Mouse (Mus musculus) forebrain, embryonic 13.5 days (tissue): Measurements from ENCODE around the gene Cemip2. TPM values are rescaled to one million over a fixed set of nuclear protein-coding genes. Genes with fewer than 3 reads are reported as not detected.
"Not testable (repeated sequence)": the region's sequence is repeated elsewhere in the genome, so short reads cannot be mapped to it uniquely, and the experiment has no call there.

Experiments used
- ATAC-seq: fragments of 200-750 bp; cut with Nextera tagmentation; 2 replicates; pipeline ENCODE4 v1.8.0; 2017
- H3K27ac ChIP-seq: fragments of 300-500 bp; sonication (generic); 2 replicates; pipeline ENCODE4 v1.5.1; 2015; ENCODE audit warnings: inconsistent platforms, mild to moderate bottlenecking, moderate library complexity
- H3K27me3 ChIP-seq: fragments of 300-500 bp; sonication (generic); 2 replicates; pipeline ENCODE4 v1.6.1; 2015; ENCODE audit warnings: mild to moderate bottlenecking, inconsistent platforms
- H3K36me3 ChIP-seq: fragments of 300-500 bp; sonication (generic); 2 replicates; pipeline ENCODE4 v1.6.1; 2015; ENCODE audit warnings: mild to moderate bottlenecking, inconsistent platforms; ENCODE audit not compliant: poor library complexity, severe bottlenecking
- H3K4me1 ChIP-seq: fragments of 300-500 bp; sonication (generic); 2 replicates; pipeline ENCODE4 v1.6.1; 2015; ENCODE audit warnings: inconsistent platforms
- H3K4me2 ChIP-seq: fragments of 300-500 bp; sonication (generic); 2 replicates; pipeline ENCODE4 v1.6.1; 2015; ENCODE audit warnings: inconsistent platforms, mild to moderate bottlenecking, moderate library complexity
- H3K4me3 ChIP-seq: fragments of 300-500 bp; sonication (generic); 2 replicates; pipeline ENCODE4 v1.5.1; 2015; ENCODE audit warnings: mild to moderate bottlenecking, inconsistent platforms
- H3K9ac ChIP-seq: fragments of 300-500 bp; sonication (generic); 2 replicates; pipeline ENCODE4 v1.6.1; 2015; ENCODE audit warnings: mild to moderate bottlenecking, inconsistent platforms
- H3K9me3 ChIP-seq: fragments of 300-500 bp; sonication (generic); replicated peaks from 2 replicates; pipeline ENCODE4 v1.6.1; 2016; ENCODE audit warnings: inconsistent platforms
- WGBS: fragments of 180-500 bp; shearing (Covaris S2); methylation state at CpG from one replicate; pipeline ENCODE4 v1.1.7; 2015; 5-methylcytosine and 5-hydroxymethylcytosine counted together
- polyA plus RNA-seq: library from polyadenylated mRNA; unstranded; fragments of >200 nt; fragmentation: Nextera tagmentation; extraction: Ambion mirVana; gene quantifications from 2 replicates; pipeline ENCODE4 v1.2.1, GENCODE M21; 2015

Gene Cemip2
- polyA plus RNA-seq, 1 experiment from 2014 or later, result 54.2 TPM

DNA sequence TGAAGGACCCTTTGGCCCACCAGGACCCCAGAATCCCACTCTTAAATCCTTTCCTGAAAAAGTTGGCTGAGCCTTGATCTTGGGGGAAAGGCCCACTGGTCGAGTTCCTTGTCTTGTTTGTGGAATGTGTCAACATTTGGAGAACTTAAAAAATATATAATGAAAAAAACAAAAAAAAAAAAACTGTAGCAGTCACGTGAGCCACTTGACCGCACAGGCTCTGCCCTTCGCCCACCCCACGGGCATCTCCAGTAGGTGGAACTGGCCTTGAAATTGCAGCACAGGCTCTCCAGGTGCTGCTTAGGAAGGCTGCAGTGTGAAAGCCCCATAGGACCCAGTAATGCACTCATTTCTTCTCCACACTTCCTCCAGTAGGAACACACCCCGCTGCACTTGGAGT is 82.8 kb downstream of the Cemip2 start:
- Histone ChIP-seq H3K9ac (no peak overlapping the region), H3K9me3 (no peaks in the 10 kb centered on the region), H3K27me3 (no peaks in the 10 kb centered on the region), H3K4me1 (no peaks in the 10 kb centered on the region), H3K36me3 (peaks cover 43% of the 10 kb centered on the region), H3K4me3 (no peak overlapping the region), H3K4me2 (no peak overlapping the region), H3K27ac (no peak overlapping the region)
- ATAC-seq, result no peak
- WGBS, result 89% methylated on average over 6 of the region's 6 CpGs

DNA sequence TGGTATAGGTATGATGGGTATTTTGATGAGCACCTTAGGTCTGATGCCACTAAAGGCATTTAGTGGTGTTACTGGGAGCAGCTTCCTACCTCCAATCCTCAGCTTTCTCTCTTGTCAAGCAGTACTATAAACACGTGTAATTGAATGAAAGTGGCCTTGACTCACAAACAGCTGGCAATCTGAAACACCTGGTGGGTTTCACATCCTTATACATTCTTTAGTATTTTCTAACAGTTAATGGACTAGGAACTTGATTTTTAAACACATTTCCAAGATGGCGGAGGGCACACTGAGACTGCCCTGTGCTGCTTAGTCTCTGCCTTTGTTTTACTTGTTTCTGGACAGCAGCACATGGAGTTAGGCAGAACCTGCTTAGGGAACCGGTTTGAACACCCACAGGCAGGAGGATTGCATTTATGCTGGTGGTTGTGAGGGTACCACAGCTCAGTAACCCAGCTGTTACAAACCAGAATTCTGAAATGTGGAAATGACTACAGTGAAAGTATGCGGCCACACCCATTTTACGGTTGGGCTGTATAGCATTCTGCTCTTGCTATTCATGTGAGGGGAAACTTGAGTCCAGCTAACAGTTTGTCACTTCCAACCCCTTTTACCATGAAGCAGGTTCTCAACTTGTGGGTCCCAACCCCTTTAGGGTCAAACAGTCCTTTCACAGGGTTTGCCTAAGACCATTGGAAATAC is 84.3 kb downstream of the Cemip2 start:
- H3K9me3 ChIP-seq, result no peaks in the 10 kb centered on the region
- no peaks in the 10 kb centered on the region for H3K27me3 ChIP-seq
- 89% methylated on average over 5 of the region's 5 CpGs for WGBS
- H3K4me3 ChIP-seq, result no peak overlapping the region
- peaks cover 27% of the 10 kb centered on the region for H3K36me3 ChIP-seq
- ATAC-seq, result no peak
- no peak overlapping the region for H3K27ac ChIP-seq
- H3K9ac ChIP-seq, result no peak overlapping the region
- no peak overlapping the region for H3K4me2 ChIP-seq
- H3K4me1 ChIP-seq, result no peaks in the 10 kb centered on the region

GRCm38 (mm10) chr19:21862991-21863931 is 85.1 kb downstream of the Cemip2 start:
- H3K4me3 ChIP-seq, result no peak overlapping the region
- H3K27me3 ChIP-seq, result no peaks in the 10 kb centered on the region

GRCm38 (mm10) chr19:21865242-21866055 is 87.3 kb downstream of the Cemip2 start:
- H3K36me3 ChIP-seq, result 0 out of 2 replicates have a peak, but pooled peaks cover 5% of the 10 kb centered on the region
- no peaks in the 10 kb centered on the region for H3K4me1 ChIP-seq
- no peak for ATAC-seq
- H3K9me3 ChIP-seq, result no peaks in the 10 kb centered on the region
- H3K4me3 ChIP-seq, result no peak overlapping the region
- H3K27me3 ChIP-seq, result no peaks in the 10 kb centered on the region
- WGBS, result 89% methylated on average over 7 of the region's 7 CpGs
- H3K27ac ChIP-seq, result no peak overlapping the region
- no peak overlapping the region for H3K4me2 ChIP-seq
- H3K9ac ChIP-seq, result no peak overlapping the region

More at GRCm38 (mm10) chr19:21862991-21863931, 85.1 kb downstream of the Cemip2 start:
- Histone ChIP-seq H3K4me2 (no peak overlapping the region), H3K9ac (no peak overlapping the region), H3K27ac (no peak overlapping the region), H3K4me1 (no peaks in the 10 kb centered on the region), H3K9me3 (no peaks in the 10 kb centered on the region), H3K36me3 (peaks cover 22% of the 10 kb centered on the region)
- 91% methylated on average over 9 of the region's 9 CpGs for WGBS
- no peak for ATAC-seq

GRCm38 (mm10) chr19:21866094-21866493 is 88.0 kb downstream of the Cemip2 start:
- Histone ChIP-seq H3K4me3 (no peak overlapping the region), H3K27ac (no peak overlapping the region), H3K9me3 (no peaks in the 10 kb centered on the region), H3K36me3 (0 out of 2 replicates have a peak, but pooled peaks cover 2% of the 10 kb centered on the region), H3K4me2 (no peak overlapping the region), H3K27me3 (no peaks in the 10 kb centered on the region), H3K9ac (no peak overlapping the region), H3K4me1 (no peaks in the 10 kb centered on the region)
- no peak for ATAC-seq

- H3K27me3 ChIP-seq, ATAC-seq: not testable (repeated sequence)
- WGBS, result 90% methylated on average over 4 of the region's 4 CpGs
These were observed 88.6 kb downstream of the Cemip2 start for GRCm38 (mm10) chr19:21866756-21867155.

DNA sequence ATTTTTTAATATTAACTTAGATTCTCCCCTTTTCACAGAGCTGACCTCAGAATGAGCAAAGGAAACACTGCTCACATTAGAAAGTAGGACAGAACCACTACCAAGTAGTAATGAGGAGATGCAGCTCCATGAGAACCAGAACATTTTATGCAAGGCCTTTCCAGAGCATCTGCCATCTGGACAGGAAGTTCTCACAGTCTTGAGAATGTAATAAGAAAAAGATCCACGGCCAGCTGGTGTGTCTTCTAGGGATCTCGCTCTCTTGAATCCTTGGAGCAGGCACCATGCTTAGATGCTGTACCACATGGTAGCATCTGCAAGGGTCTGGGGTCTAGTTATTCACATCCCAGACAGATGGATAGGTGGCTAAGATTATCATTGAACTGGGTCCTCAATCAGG is 90.3 kb downstream of the Cemip2 start:
- no peaks in the 10 kb centered on the region for H3K36me3 ChIP-seq
- no peaks in the 10 kb centered on the region for H3K9me3 ChIP-seq
- H3K4me1 ChIP-seq, result no peaks in the 10 kb centered on the region
- 84% methylated on average over 2 of the region's 2 CpGs for WGBS
- no peak overlapping the region for H3K4me2 ChIP-seq
- H3K27me3 ChIP-seq, result no peaks in the 10 kb centered on the region
- H3K27ac ChIP-seq, result no peak overlapping the region
- no peak overlapping the region for H3K4me3 ChIP-seq
- no peak overlapping the region for H3K9ac ChIP-seq
- ATAC-seq, result no peak

More at GRCm38 (mm10) chr19:21866756-21867155, 88.6 kb downstream of the Cemip2 start:
- H3K9ac ChIP-seq, H3K4me1 ChIP-seq, H3K27ac ChIP-seq, H3K4me3 ChIP-seq, H3K9me3 ChIP-seq, H3K4me2 ChIP-seq, H3K36me3 ChIP-seq: not testable (repeated sequence)

DNA sequence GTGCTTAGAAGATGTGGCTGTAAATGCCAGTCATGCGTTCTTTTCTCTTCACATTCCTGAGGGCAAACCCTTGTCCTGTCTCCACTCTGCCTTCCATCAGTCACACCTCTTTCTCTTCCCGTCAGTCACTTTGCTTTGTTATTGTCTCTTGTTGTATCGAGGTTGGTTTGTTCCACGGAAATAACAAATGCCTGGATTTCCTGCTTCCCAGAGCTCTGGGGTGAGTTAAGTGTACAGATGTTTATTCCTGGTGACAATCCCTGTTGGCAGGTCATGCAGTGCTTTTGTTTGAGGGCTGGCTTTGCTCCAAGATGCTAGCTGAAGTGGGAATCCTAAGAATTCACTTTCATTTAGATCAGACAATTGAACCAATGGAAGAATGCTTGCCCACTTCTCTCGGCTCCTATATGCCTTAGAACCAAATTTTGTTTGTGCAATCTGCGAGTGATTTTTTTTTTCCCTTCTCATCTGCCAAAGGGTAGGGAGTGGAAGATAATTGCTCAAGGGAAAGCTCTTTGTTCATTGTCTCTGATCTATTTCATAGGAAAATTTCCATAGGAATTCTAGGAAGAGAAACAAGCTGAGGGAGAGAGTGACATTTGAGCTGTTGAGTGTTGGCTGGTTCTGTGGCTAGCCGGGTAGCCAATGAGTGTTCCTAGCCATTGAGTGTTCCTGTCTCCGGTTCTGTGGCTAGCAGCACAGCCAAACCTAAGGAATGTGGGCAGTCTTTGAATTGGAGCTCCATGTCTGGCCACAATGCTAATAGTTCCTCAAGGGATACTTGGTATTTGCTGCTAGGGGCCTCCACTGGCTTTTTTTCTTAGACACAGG is 104.2 kb downstream of the Cemip2 start:
- no peak overlapping the region for H3K4me3 ChIP-seq
- H3K36me3 ChIP-seq, result no peaks in the 10 kb centered on the region
- H3K4me2 ChIP-seq, result no peak overlapping the region
- peaks cover 19% of the 10 kb centered on the region for H3K4me1 ChIP-seq
- no peak for ATAC-seq
- no peak overlapping the region for H3K27ac ChIP-seq
- 16% methylated on average over 8 of the region's 8 CpGs for WGBS
- no peaks in the 10 kb centered on the region for H3K27me3 ChIP-seq
- H3K9ac ChIP-seq, result no peak overlapping the region
- no peaks in the 10 kb centered on the region for H3K9me3 ChIP-seq

DNA sequence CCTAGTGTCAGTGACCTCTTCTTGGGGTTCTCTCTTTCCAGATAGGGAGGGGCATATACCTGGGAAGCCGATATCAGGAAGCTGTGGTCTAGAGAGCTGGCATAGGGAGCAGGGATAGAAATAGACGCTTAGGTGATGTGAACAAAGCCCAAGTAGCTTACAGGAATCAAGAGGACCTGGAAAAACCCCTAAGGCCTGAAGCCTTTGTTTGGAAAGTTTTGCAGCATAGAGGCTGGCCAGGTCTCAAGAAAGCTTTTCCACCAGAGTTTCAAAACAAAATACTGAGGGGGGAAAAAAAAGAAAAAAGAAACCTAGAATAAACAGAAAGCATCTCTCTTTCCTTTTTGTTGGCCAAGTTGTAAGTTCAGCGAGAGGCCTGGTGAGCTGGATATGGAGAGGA is 104.9 kb downstream of the Cemip2 start:
- Histone ChIP-seq H3K9ac (no peak overlapping the region), H3K27ac (no peak overlapping the region), H3K4me1 (peaks cover 19% of the 10 kb centered on the region), H3K36me3 (no peaks in the 10 kb centered on the region), H3K9me3 (no peaks in the 10 kb centered on the region), H3K4me3 (no peak overlapping the region), H3K27me3 (no peaks in the 10 kb centered on the region), H3K4me2 (no peak overlapping the region)
- no peak for ATAC-seq
- 80% methylated on average over 3 of the region's 3 CpGs for WGBS

- H3K36me3 ChIP-seq, result no peaks in the 10 kb centered on the region
- 66% methylated on average over 2 of the region's 2 CpGs for WGBS
- no peak overlapping the region for H3K4me2 ChIP-seq
- ATAC-seq, result peak; percentile 84
- no peak overlapping the region for H3K27ac ChIP-seq
- no peak overlapping the region for H3K9ac ChIP-seq
- no peaks in the 10 kb centered on the region for H3K9me3 ChIP-seq
- no peak overlapping the region for H3K4me3 ChIP-seq
- peaks cover 19% of the 10 kb centered on the region for H3K4me1 ChIP-seq
- H3K27me3 ChIP-seq, result no peaks in the 10 kb centered on the region
These were observed 105.8 kb downstream of the Cemip2 start for GRCm38 (mm10) chr19:21883922-21884321.

- H3K4me2 ChIP-seq, result no peak overlapping the region
- no peak overlapping the region for H3K27ac ChIP-seq
- H3K9ac ChIP-seq, result no peak overlapping the region
- no peaks in the 10 kb centered on the region for H3K9me3 ChIP-seq
- peak; percentile 76 for ATAC-seq
- 39% methylated on average over 4 of the region's 4 CpGs for WGBS
- no peaks in the 10 kb centered on the region for H3K27me3 ChIP-seq
- H3K36me3 ChIP-seq, result no peaks in the 10 kb centered on the region
- H3K4me1 ChIP-seq, result peaks cover 19% of the 10 kb centered on the region
- H3K4me3 ChIP-seq, result no peak overlapping the region
These were observed 106.2 kb downstream of the Cemip2 start for GRCm38 (mm10) chr19:21884385-21884784.
